Mouse (Mus musculus) limb, embryonic 15.5 days (tissue): Measurements from ENCODE around the gene Vax2. TPM values are rescaled to one million over a fixed set of nuclear protein-coding genes. Genes with fewer than 3 reads are reported as not detected.

ENCODE experiments used
- ATAC-seq: fragments of 200-750 bp; cut with Nextera tagmentation; 2 replicates; pipeline ENCODE4 v1.8.0; 2017; ENCODE audit warnings: low read depth, moderate TSS enrichment; ENCODE audit not compliant: insufficient number of reproducible peaks, low FRiP score, low TSS enrichment
- H3K27ac ChIP-seq: fragments of 300-500 bp; sonication (generic); 2 replicates; pipeline ENCODE4 v1.5.1; 2015; ENCODE audit warnings: moderate library complexity, mild to moderate bottlenecking, inconsistent platforms
- H3K27me3 ChIP-seq: fragments of 300-500 bp; sonication (generic); 2 replicates; pipeline ENCODE4 v1.6.1; 2015; ENCODE audit warnings: inconsistent platforms
- H3K36me3 ChIP-seq: fragments of 300-500 bp; sonication (generic); 2 replicates; pipeline ENCODE4 v1.6.1; 2015; ENCODE audit warnings: inconsistent platforms
- H3K4me1 ChIP-seq: fragments of 300-500 bp; sonication (generic); 2 replicates; pipeline ENCODE4 v1.6.1; 2015; ENCODE audit warnings: inconsistent platforms
- H3K4me2 ChIP-seq: fragments of 300-500 bp; sonication (generic); 2 replicates; pipeline ENCODE4 v1.6.1; 2015; ENCODE audit warnings: mild to moderate bottlenecking, inconsistent platforms
- H3K4me3 ChIP-seq: fragments of 300-500 bp; sonication (generic); 2 replicates; pipeline ENCODE4 v1.5.1; 2015; ENCODE audit warnings: mild to moderate bottlenecking, inconsistent platforms
- H3K9ac ChIP-seq: fragments of 300-500 bp; sonication (generic); 2 replicates; pipeline ENCODE4 v1.6.1; 2015; ENCODE audit warnings: inconsistent platforms
- H3K9me3 ChIP-seq: fragments of 300-500 bp; sonication (generic); 2 replicates; pipeline ENCODE4 v1.6.1; 2016; ENCODE audit warnings: inconsistent platforms
- WGBS: fragments of 180-500 bp; shearing (Covaris S2); methylation state at CpG from one replicate; pipeline ENCODE4 v1.1.7; 2015; 5-methylcytosine and 5-hydroxymethylcytosine counted together
- polyA plus RNA-seq: library from polyadenylated mRNA; unstranded; fragments of >200 nt; fragmentation: Nextera tagmentation; extraction: Ambion mirVana; gene quantifications from 2 replicates; pipeline ENCODE4 v1.2.1, GENCODE M21; 2015

The Vax2 gene
- polyA plus RNA-seq, 1 experiment from 2014 or later, result 1.2 TPM

DNA sequence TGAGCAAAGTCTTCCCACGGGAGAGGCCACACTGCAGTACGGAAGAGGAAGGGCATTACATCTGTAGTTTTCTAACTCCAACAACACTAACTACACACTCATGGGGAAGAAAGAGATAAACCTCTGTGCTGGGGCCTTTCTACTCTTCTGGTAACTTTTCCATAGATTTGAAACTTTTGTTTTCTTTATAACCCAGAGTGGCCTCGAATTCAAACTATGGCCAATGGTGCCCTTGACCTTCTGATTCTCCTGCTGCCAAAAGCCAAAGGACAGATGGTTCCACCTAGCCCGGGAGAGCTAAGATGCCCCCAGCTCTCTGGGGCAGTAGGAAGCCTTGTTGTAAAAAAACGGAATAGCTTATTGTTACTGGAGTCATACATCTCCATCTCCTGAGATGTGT, 11.1 kb upstream of the Vax2 start:
- WGBS, result 8% methylated on average over 5 of the region's 5 CpGs
- H3K4me3 ChIP-seq, result no peak overlapping the region
- no peak overlapping the region for H3K9ac ChIP-seq

DNA sequence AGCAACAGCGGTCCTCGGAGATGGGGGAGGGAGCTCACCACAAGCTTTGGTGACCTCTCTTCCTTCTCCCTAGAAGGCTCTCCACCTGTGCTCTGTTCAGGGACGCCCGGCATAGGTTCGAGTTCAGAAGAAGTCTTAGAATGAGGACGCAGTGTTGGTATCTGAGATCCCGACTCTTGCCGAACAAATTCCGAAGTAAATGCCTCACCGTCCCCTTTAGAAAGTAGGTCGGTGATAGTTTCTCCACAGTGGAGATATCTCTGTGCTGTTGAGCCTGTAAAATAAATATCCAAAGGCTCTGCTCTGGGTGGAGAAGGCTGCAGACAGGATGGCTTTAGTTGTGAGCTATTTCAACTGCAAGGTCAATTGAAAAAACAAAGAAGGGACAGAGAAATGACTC, 10.1 kb upstream of the Vax2 start:
- Histone ChIP-seq H3K27me3 (peaks cover 93% of the 10 kb centered on the region), H3K27ac (no peak overlapping the region), H3K36me3 (no peaks in the 10 kb centered on the region), H3K4me1 (peaks cover 14% of the 10 kb centered on the region), H3K4me2 (no peak overlapping the region), H3K9ac (no peak overlapping the region), H3K4me3 (no peak overlapping the region), H3K9me3 (no peaks in the 10 kb centered on the region)
- 2% methylated on average over 11 of the region's 11 CpGs for WGBS
- no peak for ATAC-seq

More for the DNA sequence above, 11.1 kb upstream of the Vax2 start:
- Histone ChIP-seq H3K36me3 (no peaks in the 10 kb centered on the region), H3K27ac (no peak overlapping the region), H3K4me1 (peaks cover 14% of the 10 kb centered on the region), H3K9me3 (no peaks in the 10 kb centered on the region), H3K27me3 (peaks cover 93% of the 10 kb centered on the region), H3K4me2 (no peak overlapping the region)
- ATAC-seq, result no peak

DNA sequence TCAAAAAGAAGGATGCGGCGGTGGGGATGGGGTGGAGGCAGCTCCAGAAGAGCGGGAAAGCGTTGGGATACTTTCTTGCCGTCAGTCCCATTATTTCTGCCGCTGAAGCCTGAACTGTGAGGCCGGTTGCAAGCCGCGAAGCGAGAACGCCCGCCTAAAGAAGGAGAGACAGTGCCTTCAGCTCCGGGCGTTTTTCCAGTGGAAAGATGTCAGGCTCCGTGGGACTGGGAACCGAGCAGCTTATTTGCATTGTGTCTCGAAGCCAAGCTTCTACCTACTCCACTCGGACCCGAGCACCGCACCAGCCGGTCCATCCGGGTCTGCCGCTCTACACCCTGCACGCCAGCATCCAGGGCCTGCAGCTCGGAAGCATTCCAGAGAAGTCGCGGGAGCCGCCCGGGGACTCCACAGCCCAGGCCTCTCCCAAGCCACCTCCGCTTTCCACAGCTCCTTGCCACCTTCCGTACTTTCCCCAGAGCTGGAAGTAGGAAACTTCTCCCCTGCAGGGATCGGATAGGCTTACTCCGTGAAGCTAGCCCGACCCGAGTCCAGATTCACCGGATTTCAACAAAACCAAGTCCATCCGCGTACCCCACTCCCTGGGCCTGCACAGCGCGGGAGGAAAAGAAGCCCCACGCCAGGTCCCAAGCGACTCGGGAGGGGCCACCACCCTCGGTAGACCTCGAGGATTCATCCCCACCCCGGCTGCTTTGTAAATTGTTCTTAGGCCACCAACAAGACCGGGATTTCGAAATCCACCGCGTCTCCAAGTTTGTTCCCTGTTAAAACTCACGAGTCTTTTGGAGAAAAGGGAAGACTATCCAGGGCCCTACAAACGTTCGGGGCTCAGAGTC, 8.7 kb upstream of the Vax2 start:
- no peak overlapping the region for H3K9ac ChIP-seq
- H3K4me1 ChIP-seq, result peaks cover 19% of the 10 kb centered on the region
- no peaks in the 10 kb centered on the region for H3K9me3 ChIP-seq
- 0 out of 2 replicates have a peak, but pooled peaks have one; percentile 32 for ATAC-seq
- no peaks in the 10 kb centered on the region for H3K36me3 ChIP-seq
- 3% methylated on average over 53 of the region's 53 CpGs for WGBS
- no peak overlapping the region for H3K27ac ChIP-seq
- H3K27me3 ChIP-seq, result peaks cover 93% of the 10 kb centered on the region
- peak overlapping the region; percentile 23 for H3K4me3 ChIP-seq
- peak overlapping the region; percentile 33 for H3K4me2 ChIP-seq

DNA sequence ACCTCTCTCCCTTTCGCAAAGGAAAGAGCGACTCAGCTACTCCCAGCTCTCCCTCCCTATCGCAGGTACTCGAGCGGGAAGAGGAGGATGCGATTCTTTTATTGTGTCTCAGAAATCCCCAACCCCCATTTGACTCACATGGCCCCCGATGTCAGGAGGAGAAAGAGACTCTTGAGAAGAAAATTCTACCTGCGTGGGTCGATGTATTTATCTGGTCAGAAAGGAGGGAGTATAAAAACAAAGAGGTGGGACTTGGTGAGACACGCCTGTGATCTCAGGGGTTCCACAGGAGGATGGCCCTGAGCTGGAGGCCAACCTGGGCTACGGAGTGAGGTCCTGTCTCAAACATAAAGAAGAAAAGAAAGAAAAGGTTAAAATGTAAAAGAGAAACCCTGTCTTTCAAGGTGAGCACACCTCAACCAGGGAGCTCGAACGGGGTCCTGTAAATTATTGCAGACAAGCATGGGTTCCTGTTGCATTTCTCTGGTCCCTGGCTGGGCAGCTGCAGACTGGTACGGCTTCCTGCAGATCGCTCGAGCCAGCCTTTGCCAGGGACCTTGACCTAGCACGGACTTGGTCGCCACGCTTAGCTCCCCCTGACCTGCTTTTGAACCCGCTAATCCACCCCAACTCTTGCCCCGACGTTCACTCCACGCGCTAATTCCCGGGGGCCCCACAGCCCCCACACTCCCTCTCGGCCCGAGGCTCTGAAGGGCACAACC, 7.9 kb upstream of the Vax2 start:
- no peak overlapping the region for H3K27ac ChIP-seq
- H3K4me3 ChIP-seq, result no peak overlapping the region
- H3K36me3 ChIP-seq, result no peaks in the 10 kb centered on the region
- H3K4me1 ChIP-seq, result peaks cover 19% of the 10 kb centered on the region
- H3K9ac ChIP-seq, result no peak overlapping the region
- 5% methylated on average over 27 of the region's 27 CpGs for WGBS
- no peak overlapping the region for H3K4me2 ChIP-seq
- H3K9me3 ChIP-seq, result no peaks in the 10 kb centered on the region
- no peak for ATAC-seq
- peaks cover 93% of the 10 kb centered on the region for H3K27me3 ChIP-seq

DNA sequence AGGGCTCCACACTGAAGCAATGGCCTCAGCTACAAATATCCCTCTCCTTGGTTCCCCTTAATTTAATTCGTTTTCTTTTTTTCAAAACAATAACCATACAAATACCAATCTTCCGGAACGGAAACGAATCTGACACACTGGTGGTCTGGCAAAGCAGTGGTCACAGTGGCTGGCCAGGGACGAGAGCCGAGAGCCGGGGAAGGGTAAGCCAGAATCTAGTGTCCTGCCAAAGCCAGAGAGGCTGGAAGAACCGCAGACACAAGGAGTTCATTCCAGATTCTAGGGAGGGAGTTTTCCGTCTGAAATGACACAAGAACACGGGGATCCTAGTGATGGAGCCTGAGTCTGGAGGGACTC, 7.4 kb upstream of the Vax2 start:
- Histone ChIP-seq H3K27ac (no peak overlapping the region), H3K36me3 (no peaks in the 10 kb centered on the region), H3K4me2 (no peak overlapping the region), H3K4me1 (peaks cover 19% of the 10 kb centered on the region), H3K9me3 (no peaks in the 10 kb centered on the region), H3K27me3 (peaks cover 93% of the 10 kb centered on the region), H3K9ac (no peak overlapping the region), H3K4me3 (no peak overlapping the region)
- WGBS, result 2% methylated on average over 10 of the region's 10 CpGs
- ATAC-seq, result no peak

DNA sequence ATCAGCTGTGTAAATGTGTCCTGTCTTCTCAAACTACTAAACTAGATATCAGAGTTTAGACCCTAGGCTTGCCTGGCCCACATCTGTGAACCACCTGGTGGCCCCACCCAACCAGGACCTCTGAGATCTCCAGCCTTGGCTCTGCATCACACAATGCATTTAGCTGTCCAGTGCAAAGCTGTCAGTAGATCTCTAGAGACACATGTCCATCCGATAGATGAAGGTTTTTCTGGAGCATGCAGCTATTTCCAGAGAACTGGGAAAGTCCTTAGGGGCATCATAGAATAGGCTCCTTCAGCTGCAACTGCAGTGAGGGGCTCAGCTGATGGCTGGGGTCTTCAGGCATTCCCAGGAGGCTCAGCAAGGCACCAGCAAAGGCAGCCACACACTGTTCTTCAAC, 6.8 kb upstream of the Vax2 start:
- WGBS, result 8% methylated on average over 1 of the region's 1 CpGs
- no peak overlapping the region for H3K4me3 ChIP-seq

DNA sequence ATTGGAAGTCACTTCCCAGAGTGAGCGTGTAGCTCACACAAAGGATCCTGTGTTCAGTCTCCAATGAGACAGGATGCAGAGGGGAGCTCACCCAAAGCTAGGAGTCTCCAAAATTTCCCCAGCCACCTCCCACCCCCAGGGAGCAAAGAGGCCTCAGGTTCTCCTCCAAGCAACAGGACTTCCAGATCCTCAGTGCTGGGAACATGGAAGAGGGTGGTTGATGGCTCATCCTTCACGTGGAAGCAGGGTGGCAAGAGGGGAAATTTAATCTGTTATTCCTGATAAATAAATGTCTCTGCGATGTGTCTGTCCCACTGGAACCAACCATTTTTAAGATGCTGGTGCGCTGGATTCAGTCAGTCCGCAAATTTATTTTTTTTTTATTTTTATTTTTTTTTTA, 6.4 kb upstream of the Vax2 start:
- Histone ChIP-seq H3K27ac (no peak overlapping the region), H3K4me2 (no peak overlapping the region), H3K36me3 (no peaks in the 10 kb centered on the region), H3K4me1 (peaks cover 19% of the 10 kb centered on the region), H3K4me3 (no peak overlapping the region), H3K9ac (no peak overlapping the region), H3K27me3 (peaks cover 93% of the 10 kb centered on the region), H3K9me3 (no peaks in the 10 kb centered on the region)
- 25% methylated on average over 5 of the region's 5 CpGs for WGBS
- no peak for ATAC-seq

More for the DNA sequence above, 6.8 kb upstream of the Vax2 start:
- H3K36me3 ChIP-seq, result no peaks in the 10 kb centered on the region
- no peak overlapping the region for H3K4me2 ChIP-seq
- H3K27ac ChIP-seq, result no peak overlapping the region
- H3K9me3 ChIP-seq, result no peaks in the 10 kb centered on the region
- H3K9ac ChIP-seq, result no peak overlapping the region
- H3K27me3 ChIP-seq, result peaks cover 93% of the 10 kb centered on the region
- peaks cover 19% of the 10 kb centered on the region for H3K4me1 ChIP-seq
- ATAC-seq, result no peak

DNA sequence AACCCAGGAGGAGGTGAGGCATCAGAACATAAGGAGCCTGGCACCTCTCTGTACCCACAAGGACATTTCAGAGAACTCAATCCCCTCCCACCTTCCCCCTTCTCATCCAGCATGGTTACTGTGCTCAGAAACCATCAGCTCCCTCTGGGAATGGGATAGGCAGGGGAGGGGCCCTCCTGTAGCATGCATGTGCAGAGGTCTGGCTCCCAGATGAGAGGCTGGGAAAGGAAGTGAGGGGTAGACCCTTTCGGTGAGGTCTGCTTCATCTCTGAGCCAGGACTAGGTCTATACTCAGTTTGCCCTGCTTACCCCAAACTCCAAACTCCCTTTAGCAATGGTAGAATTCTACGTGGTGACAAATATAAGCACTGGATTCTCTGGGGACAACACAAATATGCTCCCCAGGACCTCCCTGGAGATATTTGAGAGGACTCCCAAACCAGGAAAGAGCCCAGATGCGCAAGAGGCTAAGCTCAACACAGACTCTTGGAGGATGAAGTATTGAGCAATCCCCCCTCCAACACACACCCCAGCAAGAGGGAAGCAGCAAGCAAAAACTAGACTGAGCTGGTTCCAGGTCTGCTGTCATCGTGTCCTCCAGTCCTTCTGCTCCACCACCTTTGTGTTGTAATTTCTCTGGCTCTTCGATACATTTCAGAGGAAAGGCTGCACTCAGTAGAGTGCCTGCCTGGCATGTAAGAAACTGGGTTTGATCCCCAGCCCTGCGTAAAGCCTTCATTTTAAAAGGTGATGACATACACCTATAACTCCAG, 3.1 kb upstream of the Vax2 start:
- Histone ChIP-seq H3K9ac (no peak overlapping the region), H3K27ac (no peak overlapping the region), H3K4me2 (no peak overlapping the region), H3K9me3 (no peaks in the 10 kb centered on the region), H3K27me3 (peaks cover 99% of the 10 kb centered on the region), H3K36me3 (no peaks in the 10 kb centered on the region), H3K4me1 (peaks cover 32% of the 10 kb centered on the region), H3K4me3 (no peak overlapping the region)
- no peak for ATAC-seq
- WGBS, result 6% methylated on average over 6 of the region's 6 CpGs

DNA sequence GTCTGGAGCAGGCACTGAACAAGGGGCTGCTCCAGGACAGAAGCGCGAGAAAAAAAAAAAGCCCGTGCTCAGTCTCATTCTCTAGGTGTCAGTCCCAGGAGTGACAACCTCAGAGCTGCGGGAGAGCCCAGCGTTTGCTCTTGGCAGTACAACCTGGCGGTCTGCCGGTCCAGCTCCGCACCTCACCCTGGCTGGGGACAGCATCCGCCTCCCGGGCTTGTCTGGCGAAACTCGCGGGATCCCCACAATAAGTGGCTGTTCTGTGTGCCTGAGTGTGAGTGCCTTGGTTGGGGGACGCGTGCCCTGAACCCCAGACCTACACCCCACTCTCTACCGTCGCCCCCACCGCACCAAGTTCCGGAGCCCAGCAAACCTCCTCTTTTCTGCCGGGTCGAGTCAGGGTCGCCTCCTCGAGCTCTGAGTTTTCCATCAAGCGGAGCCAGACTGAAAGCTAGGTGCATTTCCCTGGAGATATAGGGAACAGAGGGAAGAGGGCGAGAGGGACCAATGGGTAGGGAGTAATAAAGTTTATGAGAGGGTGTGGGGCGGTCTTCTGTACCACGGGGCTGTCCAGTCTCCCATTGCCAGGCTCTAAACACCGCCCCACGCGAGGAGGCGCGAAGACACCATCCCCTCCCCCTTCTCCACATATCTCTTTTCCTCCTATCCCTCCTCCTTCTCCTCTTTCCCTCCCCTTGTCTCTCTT, 550 bp upstream of the Vax2 start:
- H3K27me3 ChIP-seq, result peaks cover 100% of the 10 kb centered on the region
- peak overlapping the region; percentile 91 for H3K4me2 ChIP-seq
- under 1% methylated on average over 31 of the region's 32 CpGs for WGBS
- no peak overlapping the region for H3K9ac ChIP-seq
- H3K4me1 ChIP-seq, result peaks cover 40% of the 10 kb centered on the region
- H3K27ac ChIP-seq, result no peak overlapping the region
- H3K36me3 ChIP-seq, result no peaks in the 10 kb centered on the region
- no peaks in the 10 kb centered on the region for H3K9me3 ChIP-seq
- no peak; the same call in 1 of the 2 replicates for ATAC-seq
- peak overlapping the region; percentile 48 for H3K4me3 ChIP-seq

DNA sequence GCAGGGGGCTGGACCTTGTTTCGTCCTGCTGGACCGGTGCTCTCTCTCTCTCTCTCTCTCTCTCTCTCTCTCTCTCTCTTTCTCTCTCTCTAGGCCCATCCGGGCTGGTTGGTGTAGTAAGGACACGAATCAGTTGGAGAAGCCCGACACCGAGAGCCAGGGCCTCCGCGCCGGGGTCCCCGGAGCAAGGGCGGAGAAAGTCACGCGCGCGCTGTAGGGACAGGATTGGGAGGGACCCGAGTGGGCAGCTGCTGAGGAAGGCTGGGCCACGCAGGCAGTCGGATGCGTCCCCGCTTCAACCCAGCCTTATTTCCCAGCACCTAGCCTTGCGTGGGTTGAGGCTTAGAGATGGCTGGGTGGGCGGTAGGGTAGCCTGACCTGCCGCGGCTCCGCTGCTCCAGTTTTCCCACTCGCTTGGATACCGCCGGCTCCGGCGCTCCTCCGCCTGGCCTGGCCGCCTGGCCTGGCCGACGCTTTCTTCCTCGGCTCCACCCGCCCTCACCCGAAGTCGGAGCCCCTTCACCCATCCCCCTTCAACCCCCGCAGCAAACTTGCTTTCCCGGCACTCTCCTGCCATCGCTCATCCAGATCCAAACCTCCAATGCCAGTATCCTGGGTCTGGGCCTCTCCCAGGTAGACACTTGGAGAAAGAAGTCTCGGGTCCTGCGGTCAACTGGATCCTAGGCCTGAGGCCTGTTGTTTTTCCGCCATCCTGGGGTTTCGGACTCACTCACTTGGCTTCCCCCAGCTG, 836 bp downstream of the Vax2 start:
- Histone ChIP-seq H3K9me3 (no peaks in the 10 kb centered on the region), H3K27ac (no peak overlapping the region), H3K9ac (no peak overlapping the region), H3K36me3 (no peaks in the 10 kb centered on the region), H3K4me2 (peak overlapping the region; percentile 91), H3K4me3 (peak overlapping the region; percentile 48), H3K27me3 (peaks cover 97% of the 10 kb centered on the region), H3K4me1 (peaks cover 42% of the 10 kb centered on the region)
- no peak for ATAC-seq
- 3% methylated on average over 45 of the region's 45 CpGs for WGBS
